Mouse (Mus musculus) CH12.LX (cell line): ENCODE results near the gene Pirb.

ENCODE experiments used
- CHD1 ChIP-seq: IDR thresholded peaks from 2 replicates; pipeline ENCODE4 v1.6.1; 2012; ENCODE audit warnings: low read depth, low read length, improper control_type of control experiment, inconsistent platforms
- CTCF ChIP-seq, 2 experiments: IDR thresholded peaks in 1 of 2; conservative IDR thresholded peaks in 1 of 2; 2 replicates each; pipeline ENCODE4 v1.5.1; 2011 to 2012; ENCODE audit warnings: low read depth in 2 of 2, low read length in 2 of 2, improper control_type of control experiment in 1 of 2, inconsistent platforms in 1 of 2, mild to moderate bottlenecking in 1 of 2, moderate library complexity in 1 of 2
- ETS1 ChIP-seq: conservative IDR thresholded peaks from 2 replicates; pipeline ENCODE4 v1.6.1; 2012; ENCODE audit warnings: low read depth, mild to moderate bottlenecking, inconsistent platforms, low read length, improper control_type of control experiment, moderate library complexity
- IRF4 ChIP-seq: IDR thresholded peaks from 2 replicates; pipeline ENCODE4 v1.6.1; 2014; ENCODE audit warnings: low read depth, mild to moderate bottlenecking, inconsistent platforms, low read length, improper control_type of control experiment
- JUND ChIP-seq: conservative IDR thresholded peaks from 2 replicates; pipeline ENCODE4 v1.6.1; 2011; ENCODE audit warnings: low read depth, low read length, improper control_type of control experiment
- KAT2A ChIP-seq: IDR thresholded peaks from 2 replicates; pipeline ENCODE4 v1.6.1; 2012; ENCODE audit warnings: low read length, improper control_type of control experiment, inconsistent platforms; ENCODE audit not compliant: insufficient replicate concordance
- MAFK ChIP-seq: IDR thresholded peaks from 2 replicates; pipeline ENCODE4 v1.6.1; 2011; ENCODE audit warnings: low read length, improper control_type of control experiment; ENCODE audit not compliant: insufficient replicate concordance
- MEF2A ChIP-seq: IDR thresholded peaks from 2 replicates; pipeline ENCODE4 v1.6.1; 2014; ENCODE audit warnings: low read depth, mild to moderate bottlenecking, inconsistent platforms, low read length, improper control_type of control experiment, borderline replicate concordance
- NELFE ChIP-seq: IDR thresholded peaks from 2 replicates; pipeline ENCODE4 v1.6.1; 2011; ENCODE audit warnings: low read depth, low read length, improper control_type of control experiment
- PAX5 ChIP-seq: IDR thresholded peaks from 2 replicates; pipeline ENCODE4 v1.6.1; 2012; ENCODE audit warnings: low read length, inconsistent platforms, mixed read lengths
- POLR2A ChIP-seq: IDR thresholded peaks from 2 replicates; pipeline ENCODE4 v1.6.1; 2011; ENCODE audit warnings: low read depth, mild to moderate bottlenecking, improper control_type of control experiment, low read length
- ZC3H11A ChIP-seq: IDR thresholded peaks from 2 replicates; pipeline ENCODE4 v1.6.1; 2012; ENCODE audit warnings: low read depth, mild to moderate bottlenecking, inconsistent platforms, low read length, improper control_type of control experiment
- ZNF384 ChIP-seq: IDR thresholded peaks from 2 replicates; pipeline ENCODE4 v1.6.1; 2012; ENCODE audit warnings: low read depth, low read length, improper control_type of control experiment, inconsistent platforms

DNA sequence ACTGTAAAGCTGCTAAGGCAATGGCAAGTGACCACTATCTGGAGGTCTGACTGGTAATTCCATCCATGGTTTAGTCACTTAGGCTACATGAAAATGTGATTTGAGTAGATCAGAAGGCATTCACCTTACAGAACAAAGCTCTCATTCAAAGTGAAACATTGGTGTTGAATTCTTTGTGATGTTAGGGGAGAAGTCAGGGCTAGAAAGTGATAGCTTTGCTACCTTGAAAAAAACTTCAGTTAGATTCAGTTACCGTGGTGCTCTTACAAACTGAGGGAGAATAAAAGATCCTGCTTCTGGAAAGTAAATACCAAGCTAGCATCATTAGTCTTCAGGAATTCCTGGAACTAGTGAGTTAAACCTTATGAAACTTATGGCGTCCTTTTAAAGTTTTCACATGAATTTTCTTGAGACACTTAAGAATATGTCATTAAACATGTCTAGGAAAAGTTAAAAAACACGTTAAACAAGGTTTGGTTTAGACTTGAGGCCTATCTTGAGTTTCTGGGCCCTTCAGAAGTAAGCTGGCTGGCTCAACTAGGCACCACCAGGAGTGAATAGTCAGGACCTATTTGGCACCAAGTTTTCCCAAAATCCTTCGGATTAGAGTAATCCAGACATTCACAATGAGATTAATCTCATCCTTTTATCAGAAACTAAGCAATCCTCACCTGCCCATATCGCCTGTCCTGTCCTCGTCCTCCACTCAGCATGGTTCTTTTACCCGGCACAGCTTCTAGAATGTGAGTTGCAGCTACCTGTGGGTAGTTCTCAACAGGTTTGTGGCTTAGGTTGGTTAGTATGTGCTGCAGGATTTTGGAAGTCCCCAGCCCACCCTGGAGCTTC lies 12.4 kb downstream of the Pirb start:
- TF ChIP-seq CTCF (conservative IDR thresholded peaks at IDR 0.05 in 1 of 2, IDR thresholded peaks at IDR 0.05 in 1 of 2; ENCODE audit: low read depth in 2 of 2, low read length in 2 of 2) (no peak; a peak in 1 of 4 replicates), ZC3H11A (no peak), CHD1 (peak; percentile 94), MAFK (0 out of 2 replicates have a peak, but pooled peaks have one; percentile 55), PAX5 (no peak), POLR2A (peak; percentile 88), KAT2A (0 out of 2 replicates have a peak, but pooled peaks have one; percentile 56), MEF2A (no peak), ETS1 (no peak), JUND (0 out of 2 replicates have a peak, but pooled peaks have one; percentile 8), IRF4 (no peak), ZNF384 (no peak), NELFE (peak; percentile 43; the same call in 1 of the 2 replicates)
